Mouse (Mus musculus) MEL (cell line): ENCODE data around the gene Gm1673. TPM values are rescaled to one million over a fixed set of nuclear protein-coding genes. Genes with fewer than 3 reads are reported as not detected.
A peak's percentile ranks its signal among the peaks of the same experiment; 100 is the strongest.
"Not testable (repeated sequence)": the region's sequence is repeated elsewhere in the genome, so short reads cannot be mapped to it uniquely, and the experiment has no call there.

ENCODE experiments used
- DNase-seq: peaks from one replicate; pipeline ENCODE4 v3.0.0; 2011; ENCODE audit warnings: low read depth, low spot score
- H3K27ac ChIP-seq: 2 replicates; pipeline ENCODE4 v1.5.1; 2012; ENCODE audit warnings: low read depth, mild to moderate bottlenecking, control low read depth, low read length, moderate library complexity; ENCODE audit not compliant: control insufficient read depth
- H3K27me3 ChIP-seq, 2 experiments: fragments of 150-350 bp in 1 of 2; sonication (generic) in 1 of 2; 2 replicates each; pipeline ENCODE4 v1.6.1; 2012; ENCODE audit warnings: low read length in 2 of 2, mild to moderate bottlenecking in 2 of 2, improper control_type of control experiment in 1 of 2, moderate library complexity in 1 of 2; ENCODE audit not compliant: insufficient read depth in 2 of 2, control insufficient read depth in 1 of 2
- H3K36me3 ChIP-seq, 2 experiments: 2 replicates each; pipeline ENCODE4 v1.6.1; 2012 to 2014; ENCODE audit warnings: low read length in 2 of 2, improper control_type of control experiment in 1 of 2, inconsistent platforms in 1 of 2, mild to moderate bottlenecking in 1 of 2; ENCODE audit not compliant: insufficient read depth in 2 of 2, control insufficient read depth in 1 of 2
- H3K4me1 ChIP-seq, 2 experiments: fragments of 150-350 bp in 1 of 2; sonication (generic) in 1 of 2; 2 replicates each; pipeline ENCODE4 v1.6.1; 2012; ENCODE audit warnings: low read length in 2 of 2, improper control_type of control experiment in 1 of 2, mild to moderate bottlenecking in 1 of 2; ENCODE audit not compliant: insufficient read depth in 2 of 2, control insufficient read depth in 1 of 2
- H3K4me3 ChIP-seq, 2 experiments: fragments of 150-350 bp in 1 of 2; sonication (generic) in 1 of 2; 2 replicates each; pipeline ENCODE4 v1.5.1; 2012; ENCODE audit warnings: low read depth in 2 of 2, low read length in 2 of 2, mild to moderate bottlenecking in 2 of 2, moderate library complexity in 2 of 2, control low read depth in 1 of 2, improper control_type of control experiment in 1 of 2; ENCODE audit not compliant: control insufficient read depth in 1 of 2, insufficient read depth in 1 of 2
- H3K79me2 ChIP-seq: 2 replicates; pipeline ENCODE4 v1.6.1; 2012; ENCODE audit warnings: mild to moderate bottlenecking, low read length, moderate library complexity; ENCODE audit not compliant: control insufficient read depth, poor library complexity, insufficient read depth
- H3K9ac ChIP-seq: 2 replicates; pipeline ENCODE4 v1.6.1; 2012; ENCODE audit warnings: low read depth, mild to moderate bottlenecking, control low read depth, low read length, moderate library complexity; ENCODE audit not compliant: control insufficient read depth, poor library complexity, severe bottlenecking
- H3K9me3 ChIP-seq: fragments of 150-350 bp; sonication (generic); replicated peaks from 2 replicates; pipeline ENCODE4 v1.6.1; 2012; ENCODE audit warnings: mild to moderate bottlenecking, low read length, improper control_type of control experiment, moderate library complexity; ENCODE audit not compliant: insufficient read depth
- CTCF ChIP-seq, 3 experiments: IDR thresholded peaks in 2 of 3; conservative IDR thresholded peaks in 1 of 3; 2 replicates each; pipeline ENCODE4 v1.5.1; 2011 to 2012; ENCODE audit warnings: low read length in 3 of 3, low read depth in 2 of 3, mild to moderate bottlenecking in 2 of 3, improper control_type of control experiment in 1 of 3, inconsistent platforms in 1 of 3, mixed read lengths in 1 of 3, moderate library complexity in 1 of 3; ENCODE audit not compliant: control insufficient read depth in 1 of 3, insufficient read depth in 1 of 3, poor library complexity in 1 of 3, severe bottlenecking in 1 of 3
- ELF1 ChIP-seq: IDR thresholded peaks from 2 replicates; pipeline ENCODE4 v1.6.1; 2014; ENCODE audit warnings: low read depth, mild to moderate bottlenecking, inconsistent platforms, low read length, improper control_type of control experiment, moderate library complexity
- EP300 ChIP-seq, 2 experiments: IDR thresholded peaks; 2 replicates each; pipeline ENCODE4 v1.6.1; 2011; ENCODE audit warnings: improper control_type of control experiment in 2 of 2, low read length in 2 of 2, low read depth in 1 of 2, mild to moderate bottlenecking in 1 of 2
- KAT2A ChIP-seq: conservative IDR thresholded peaks from 2 replicates; pipeline ENCODE4 v1.6.1; 2012; ENCODE audit warnings: low read depth, low read length, improper control_type of control experiment, inconsistent platforms
- MAX ChIP-seq: IDR thresholded peaks from 2 replicates; pipeline ENCODE4 v1.6.1; 2011; ENCODE audit warnings: low read length, improper control_type of control experiment
- MAZ ChIP-seq: IDR thresholded peaks from 2 replicates; pipeline ENCODE4 v1.6.1; 2012; ENCODE audit warnings: low read depth, mild to moderate bottlenecking, inconsistent platforms, low read length, improper control_type of control experiment
- NELFE ChIP-seq: IDR thresholded peaks from 2 replicates; pipeline ENCODE4 v1.6.1; 2011; ENCODE audit warnings: low read depth, low read length, improper control_type of control experiment
- POLR2AphosphoS2 ChIP-seq: IDR thresholded peaks from 2 replicates; pipeline ENCODE4 v1.6.1; 2011; ENCODE audit warnings: low read length, improper control_type of control experiment
- RAD21 ChIP-seq: IDR thresholded peaks from 2 replicates; pipeline ENCODE4 v1.6.1; 2011; ENCODE audit warnings: mild to moderate bottlenecking, low read depth, low read length, improper control_type of control experiment
- SMC3 ChIP-seq: IDR thresholded peaks from 2 replicates; pipeline ENCODE4 v1.6.1; 2011; ENCODE audit warnings: low read depth, low read length, improper control_type of control experiment
- TAL1 ChIP-seq: IDR thresholded peaks from 2 replicates; pipeline ENCODE4 v1.6.1; 2012; ENCODE audit warnings: mild to moderate bottlenecking, inconsistent platforms, low read length, moderate library complexity, mixed read lengths
- TCF12 ChIP-seq: IDR thresholded peaks from 2 replicates; pipeline ENCODE4 v1.6.1; 2014; ENCODE audit warnings: low read depth, mild to moderate bottlenecking, inconsistent platforms, low read length, improper control_type of control experiment, moderate library complexity
- UBTF ChIP-seq: IDR thresholded peaks from 2 replicates; pipeline ENCODE4 v1.6.1; 2012; ENCODE audit warnings: low read depth, mild to moderate bottlenecking, inconsistent platforms, low read length, improper control_type of control experiment, moderate library complexity, borderline replicate concordance; ENCODE audit not compliant: insufficient read depth
- USF1 ChIP-seq: IDR thresholded peaks from 2 replicates; pipeline ENCODE4 v1.6.1; 2014; ENCODE audit warnings: low read depth, mild to moderate bottlenecking, inconsistent platforms, low read length, improper control_type of control experiment, moderate library complexity
- USF2 ChIP-seq, 2 experiments: IDR thresholded peaks; 2 replicates each; pipeline ENCODE4 v1.6.1; 2011 to 2012; ENCODE audit warnings: improper control_type of control experiment in 2 of 2, low read length in 2 of 2, borderline replicate concordance in 1 of 2, inconsistent platforms in 1 of 2, low read depth in 1 of 2, mild to moderate bottlenecking in 1 of 2; ENCODE audit not compliant: insufficient read depth in 1 of 2
- ZMIZ1 ChIP-seq: IDR thresholded peaks from 2 replicates; pipeline ENCODE4 v1.6.1; 2012; ENCODE audit warnings: low read depth, mild to moderate bottlenecking, inconsistent platforms, low read length, improper control_type of control experiment, moderate library complexity
- ZNF384 ChIP-seq: IDR thresholded peaks from 2 replicates; pipeline ENCODE4 v1.6.1; 2012; ENCODE audit warnings: low read depth, mild to moderate bottlenecking, inconsistent platforms, low read length, improper control_type of control experiment
- polyA plus RNA-seq, 2 experiments: library from polyadenylated mRNA; stranded (reverse) in 1 of 2; unstranded in 1 of 2; fragments of >175 nt in 1 of 2; fragments of >200 nt in 1 of 2; gene quantifications; 2 replicates each; pipeline versions ENCODE4 v1.2.1 to v1.2.4; 2012; ENCODE audit warnings: low replicate concordance in 2 of 2, low read depth in 1 of 2; ENCODE audit not compliant: insufficient read length in 2 of 2, insufficient read depth in 1 of 2, missing spikeins in 1 of 2
- total RNA-seq: library from RNA; depleted of rRNA; stranded (reverse); fragments of 300-350 nt; gene quantifications from 2 replicates; pipeline ENCODE4 v1.2.3, GENCODE M21; 2012

Gm1673 gene
- total and polyA plus RNA-seq, 3 experiments, result not detected

DNA sequence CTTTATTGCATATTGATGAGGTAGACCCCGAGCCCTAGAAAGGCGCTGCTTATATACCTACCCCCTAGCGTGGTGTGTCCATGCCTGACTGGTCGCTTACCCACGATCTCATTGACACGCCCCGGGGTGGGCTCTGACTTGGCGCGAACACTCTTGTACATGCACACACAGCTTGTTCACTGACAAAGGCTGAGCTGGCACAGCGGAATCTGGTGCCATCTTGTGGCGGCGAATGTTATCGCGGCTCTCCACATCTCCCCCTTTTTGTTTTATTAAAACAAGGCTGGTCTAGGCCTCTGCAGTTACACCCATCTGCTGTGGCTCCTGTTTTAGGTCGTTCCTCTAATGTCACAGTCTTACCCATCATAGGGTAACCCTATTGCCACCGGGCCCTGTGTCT is 36.2 kb upstream of the Gm1673 start:
- H3K27me3 ChIP-seq, H3K27ac ChIP-seq, H3K9ac ChIP-seq, H3K36me3 ChIP-seq, DNase-seq, H3K79me2 ChIP-seq, H3K4me1 ChIP-seq, H3K4me3 ChIP-seq, H3K9me3 ChIP-seq: not testable (repeated sequence)
- TF ChIP-seq CTCF (IDR thresholded peaks at IDR 0.05 in 2 of 3, conservative IDR thresholded peaks at IDR 0.05 in 1 of 3; ENCODE audit: control insufficient read depth in 1 of 3, insufficient read depth in 1 of 3, low read depth in 2 of 3, low read length in 3 of 3, poor library complexity in 1 of 3, severe bottlenecking in 1 of 3) (peak; percentile 28 to 46 (median 35)), RAD21 (peak; percentile 11)

DNA sequence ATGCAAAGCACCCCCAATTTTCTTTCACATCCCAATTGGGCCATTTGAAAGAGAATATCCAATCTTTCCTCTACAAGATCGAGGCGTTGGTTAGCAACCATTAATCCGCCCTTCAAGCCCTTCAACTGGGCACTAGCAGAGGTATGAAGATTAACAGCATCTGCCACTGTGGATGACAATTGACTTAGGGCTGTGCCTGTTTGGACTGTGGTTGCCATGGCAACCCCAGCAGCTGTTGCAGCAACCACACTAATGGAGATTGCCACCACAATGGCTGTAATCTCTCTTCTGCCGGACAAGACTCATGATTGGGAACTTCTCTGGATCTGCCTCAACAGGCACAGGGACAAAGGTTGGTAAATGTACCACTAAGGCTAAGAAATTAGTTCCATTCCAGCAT is 34.9 kb upstream of the Gm1673 start:
- Histone ChIP-seq H3K4me1 (no peaks in the 10 kb centered on the region), H3K4me3 (no peak overlapping the region), H3K27ac (no peak overlapping the region), H3K36me3 (no peaks in the 10 kb centered on the region), H3K27me3 (no peaks in the 10 kb centered on the region), H3K79me2 (no peaks in the 10 kb centered on the region), H3K9me3 (no peaks in the 10 kb centered on the region), H3K9ac (no peak overlapping the region)
- TF ChIP-seq CTCF (IDR thresholded peaks at IDR 0.05 in 2 of 3, conservative IDR thresholded peaks at IDR 0.05 in 1 of 3; ENCODE audit: control insufficient read depth in 1 of 3, insufficient read depth in 1 of 3, low read depth in 2 of 3, low read length in 3 of 3, poor library complexity in 1 of 3, severe bottlenecking in 1 of 3) (no peak), TCF12 (no peak), ELF1 (no peak), EP300 (IDR thresholded peaks at IDR 0.05; ENCODE audit: low read depth in 1 of 2, low read length in 2 of 2) (no peak), TAL1 (no peak), NELFE (no peak), ZMIZ1 (no peak), SMC3 (no peak), POLR2AphosphoS2 (no peak), MAX (no peak), MAZ (no peak), USF2 (IDR thresholded peaks at IDR 0.05; ENCODE audit: borderline replicate concordance in 1 of 2, insufficient read depth in 1 of 2, low read depth in 1 of 2, low read length in 2 of 2) (no peak)
- DNase-seq, result no peak

DNA sequence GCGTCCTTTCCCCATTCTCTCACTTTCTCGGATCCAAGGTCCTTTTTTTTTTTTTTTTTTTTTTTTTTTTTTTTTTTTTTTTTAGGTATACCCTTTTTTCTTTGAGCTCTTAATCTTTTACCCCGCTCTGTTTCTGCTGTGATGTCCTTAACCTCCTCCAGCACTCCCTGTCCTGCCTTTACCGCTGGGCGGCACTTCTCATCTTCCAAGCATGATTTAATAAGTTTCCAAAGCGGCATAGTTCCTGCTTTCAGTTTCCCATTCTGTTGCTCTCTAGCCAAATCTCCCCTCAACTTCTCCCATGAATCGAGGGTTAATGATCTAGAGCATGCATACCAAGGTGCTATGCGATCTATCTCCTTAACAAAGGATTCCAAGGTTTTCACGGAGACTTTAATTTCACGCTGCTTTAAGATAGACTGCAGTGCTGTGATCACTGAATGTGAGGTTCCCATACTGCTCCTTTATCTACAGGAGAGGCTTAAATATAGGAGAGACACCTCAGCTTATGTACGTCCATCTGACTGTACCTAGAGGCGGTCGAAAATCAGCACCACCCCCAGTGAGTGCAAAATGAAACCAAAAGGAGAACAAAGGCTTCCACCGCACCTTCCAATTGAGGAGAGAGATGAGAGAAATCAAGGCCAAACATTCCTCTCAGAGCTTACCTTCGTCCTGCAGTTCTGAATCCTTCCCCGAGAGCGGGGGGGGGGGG is 29.6 kb upstream of the Gm1673 start:
- DNase-seq, result no peak
- Histone ChIP-seq H3K4me3 (no peak overlapping the region), H3K4me1 (no peaks in the 10 kb centered on the region), H3K79me2 (no peaks in the 10 kb centered on the region), H3K27me3 (no peaks in the 10 kb centered on the region), H3K9me3 (no peaks in the 10 kb centered on the region), H3K9ac (no peak overlapping the region), H3K36me3 (no peaks in the 10 kb centered on the region), H3K27ac (no peak overlapping the region)
- TF ChIP-seq USF1 (no peak), KAT2A (no peak), UBTF (no peak), ZNF384 (0 out of 2 replicates have a peak, but pooled peaks have one; percentile 37)
